Mouse (Mus musculus) layer of hippocampus, adult 9-10 months (tissue): ENCODE results near the gene Fetub.

Source experiments
- DNase-seq: peaks from one replicate; pipeline ENCODE4 v3.0.0; 2022; ENCODE audit warnings: low spot score

Fetub gene

DNA sequence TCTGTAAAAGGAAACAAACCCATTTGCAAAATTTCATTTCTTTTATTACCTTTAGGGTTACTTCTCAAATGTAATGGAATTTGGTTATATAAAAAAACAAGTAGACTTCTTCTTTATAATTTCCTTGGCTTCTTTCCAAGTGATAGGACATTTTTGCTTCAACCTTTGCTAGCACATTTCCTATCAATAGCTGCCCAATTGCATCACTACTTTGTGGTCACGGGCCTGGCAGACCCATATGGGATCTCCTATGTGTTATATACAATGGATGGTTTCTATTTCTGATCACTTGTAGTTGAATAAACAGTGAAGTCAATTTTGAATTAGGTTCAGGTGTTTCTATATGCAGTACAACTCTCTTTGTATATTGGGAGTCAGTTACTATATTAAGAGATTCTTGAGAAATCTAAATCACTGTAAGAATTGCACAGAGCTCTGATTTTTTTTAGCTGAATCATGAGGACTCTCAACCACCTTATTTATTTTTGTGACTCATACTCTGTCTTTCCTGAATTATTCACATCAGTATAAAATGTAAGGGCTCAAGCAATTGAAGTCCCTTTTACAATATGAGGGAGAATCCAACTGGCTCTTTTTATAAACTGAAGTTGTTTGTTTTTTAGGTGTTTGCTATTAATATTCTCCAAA lies 49.4 kb downstream of the Fetub start:
- DNase-seq = no peak
